Mouse (Mus musculus) heart, postnatal 14 days (tissue): ENCODE measurements around the gene Zfp961. TPM values are rescaled to one million over a fixed set of nuclear protein-coding genes. Genes with fewer than 3 reads are reported as not detected.
"Not testable (repeated sequence)": the region's sequence is repeated elsewhere in the genome, so short reads cannot be mapped to it uniquely, and the experiment has no call there.

ENCODE experiments used
- DNase-seq, 2 experiments: peaks; one replicate each; pipeline ENCODE4 v3.0.0; 2021 to 2022
- intact Hi-C: fragments of 180-260 bp; cut with DNase I; formaldehyde crosslinking; loops from one replicate; pipeline ENCODE4 v1.15.1; 2025
- total RNA-seq, 2 experiments: library from RNA; stranded (reverse); gene quantifications; 2 replicates each; pipeline ENCODE4 v1.2.3; 2021

The Zfp961 gene
- total RNA-seq, 2 experiments from 2014 or later = 8.8 to 8.9 TPM

DNA sequence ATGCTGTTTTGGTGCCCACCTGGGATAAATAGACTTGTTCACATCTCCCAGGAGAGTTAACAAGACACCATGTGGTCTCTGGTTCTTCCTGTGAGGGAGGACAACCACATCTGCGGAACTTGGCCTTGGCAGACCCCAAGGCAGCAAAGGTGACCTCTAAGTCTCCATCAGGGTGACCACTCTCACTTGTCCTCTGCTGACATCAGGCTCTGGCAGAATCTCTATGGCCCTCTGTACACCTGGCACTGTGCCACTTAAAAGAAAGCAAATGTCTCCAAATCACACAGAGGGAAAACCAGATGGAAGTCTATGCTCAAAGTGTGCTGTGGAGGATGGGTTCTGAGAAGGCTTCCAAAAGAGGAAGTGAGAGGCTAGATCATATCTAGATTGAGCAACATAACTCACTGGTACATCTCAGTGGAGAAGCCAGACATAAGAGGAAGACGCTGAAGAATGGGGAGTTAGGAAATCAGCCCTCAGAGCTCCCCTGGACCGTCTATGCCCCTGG is 57.4 kb downstream of the Zfp961 start:
- DNase-seq = peak in 1 of 2 experiments; percentile 15
- intact Hi-C loops = loop anchor here (2.0 kb wide), 1 partner anchor 87 kb away; no protein-coding TSS in a partner anchor

DNA sequence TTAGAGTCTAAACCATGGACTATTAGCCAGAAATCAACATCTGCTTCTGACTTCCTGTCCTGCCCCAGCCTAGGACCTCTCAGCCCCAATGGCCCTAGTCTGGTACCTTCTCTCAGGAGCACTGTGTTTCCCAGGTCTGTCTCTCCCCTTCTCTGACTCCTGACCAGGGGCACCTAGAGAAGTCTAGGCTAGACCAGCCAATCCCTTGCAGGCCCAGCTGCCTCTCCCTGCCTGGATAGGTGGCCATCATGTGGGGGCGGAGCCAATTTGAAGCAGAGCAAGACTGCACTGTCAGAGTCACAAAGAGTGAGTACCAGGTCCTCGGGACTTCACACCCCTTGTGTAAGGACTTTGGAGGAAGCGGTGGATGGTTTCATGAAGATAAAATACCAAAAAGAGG is 58.6 kb downstream of the Zfp961 start, which contains the start of gene Cyp4f18:
Gene Cyp4f18 (minus strand): TSS at position 154 of the 400 bp plus-strand sequence.
- DNase-seq = no peak
- intact Hi-C loops = loop anchor here (2.0 kb wide), 1 partner anchor 85 kb away; no protein-coding TSS in a partner anchor

DNA sequence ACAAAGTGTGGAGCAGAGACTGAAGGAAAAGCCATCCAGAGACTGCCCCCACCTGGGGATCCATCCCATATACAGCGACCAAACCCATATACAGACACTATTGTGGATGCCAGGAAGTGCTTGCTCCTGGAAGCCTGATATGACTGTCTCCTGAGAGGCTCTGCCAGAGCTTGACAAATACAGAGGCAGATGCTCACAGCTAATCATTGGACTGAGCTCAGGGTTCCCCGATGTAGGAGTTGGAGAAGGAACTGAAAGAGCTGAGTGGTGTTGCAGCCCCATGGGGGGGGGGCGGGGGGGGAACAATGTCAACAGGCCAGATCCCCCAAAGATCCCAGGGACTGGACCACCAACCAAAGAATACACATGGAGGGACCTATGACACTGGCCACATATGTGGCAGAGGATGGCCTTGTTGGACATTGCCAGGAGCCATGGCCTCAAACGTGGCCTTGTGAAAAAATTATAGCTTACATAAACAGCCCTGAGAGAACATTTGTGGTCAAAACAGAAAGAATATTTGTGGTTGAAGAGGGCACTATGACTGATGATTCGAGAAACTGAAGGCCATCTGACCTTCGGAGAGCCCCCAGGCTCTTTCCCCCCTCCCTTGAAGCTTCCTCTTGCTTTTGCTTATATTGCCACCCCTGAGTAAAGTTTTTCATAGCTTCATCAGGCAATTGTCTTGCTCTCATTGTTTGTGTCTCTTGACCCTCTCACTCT is 62.8 kb downstream of the Zfp961 start:
- intact Hi-C loops, DNase-seq: not testable (repeated sequence)

DNA sequence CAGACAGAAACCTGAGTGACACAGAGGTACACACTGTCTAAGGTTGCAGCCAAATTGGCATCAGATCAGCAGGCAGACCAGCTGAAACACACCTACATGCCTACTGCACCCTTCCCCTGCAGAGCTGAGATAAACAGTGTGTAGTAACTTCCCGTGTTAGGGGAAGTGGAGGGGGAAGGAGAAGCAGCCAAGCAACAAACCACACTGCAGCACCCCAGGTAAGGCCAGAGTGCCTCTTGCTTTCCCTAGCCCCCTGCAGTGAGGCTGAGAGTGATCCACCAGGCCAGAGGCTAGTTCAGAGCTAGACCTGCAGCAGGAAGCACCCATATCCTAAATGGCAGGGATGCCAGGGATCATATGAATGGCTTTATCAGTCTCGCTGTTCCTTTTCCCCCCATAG is 66.5 kb downstream of the Zfp961 start:
- DNase-seq, intact Hi-C loops: not testable (repeated sequence)

DNA sequence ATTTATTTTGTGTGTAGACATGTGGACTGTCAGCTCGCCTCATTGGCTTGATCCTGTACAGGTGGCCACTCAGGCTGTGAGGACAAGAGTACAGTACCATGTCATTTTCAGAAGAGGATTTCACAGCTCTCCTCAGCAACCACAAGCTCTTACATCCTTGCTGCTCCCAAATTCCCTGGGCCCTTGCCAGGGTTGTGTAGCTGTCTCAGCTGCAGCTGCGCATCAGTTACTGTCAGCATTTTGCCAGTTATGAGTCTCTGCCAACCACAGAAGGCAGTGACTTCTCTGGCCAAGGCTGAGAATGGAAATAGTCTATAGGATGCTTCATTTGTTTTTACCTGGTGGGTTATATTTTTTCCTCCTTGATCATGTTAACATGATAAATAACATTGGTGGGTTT is 67.3 kb downstream of the Zfp961 start:
- intact Hi-C loops = no loop called here
- peak; percentile 14 to 23 for DNase-seq

DNA sequence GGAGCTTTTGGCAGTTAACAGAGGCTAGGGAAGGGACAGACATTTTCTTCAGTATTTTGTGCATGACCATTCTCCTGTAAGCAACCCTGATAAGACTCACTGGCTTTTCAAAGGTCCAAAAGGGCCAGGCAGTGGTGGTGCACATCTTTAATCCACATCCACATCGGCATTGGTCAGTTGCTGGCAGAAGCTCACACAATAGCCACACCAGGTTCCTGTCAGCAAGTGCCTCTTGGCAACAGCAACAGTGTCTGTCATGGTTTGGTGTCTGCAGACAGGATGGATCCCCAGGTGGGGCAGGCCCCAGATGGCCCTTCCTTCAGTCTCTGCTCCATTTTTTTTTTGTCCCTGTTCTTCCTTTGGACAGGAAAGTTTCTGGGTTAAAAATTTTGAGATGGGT is 68.2 kb downstream of the Zfp961 start:
- DNase-seq, intact Hi-C loops: not testable (repeated sequence)

DNA sequence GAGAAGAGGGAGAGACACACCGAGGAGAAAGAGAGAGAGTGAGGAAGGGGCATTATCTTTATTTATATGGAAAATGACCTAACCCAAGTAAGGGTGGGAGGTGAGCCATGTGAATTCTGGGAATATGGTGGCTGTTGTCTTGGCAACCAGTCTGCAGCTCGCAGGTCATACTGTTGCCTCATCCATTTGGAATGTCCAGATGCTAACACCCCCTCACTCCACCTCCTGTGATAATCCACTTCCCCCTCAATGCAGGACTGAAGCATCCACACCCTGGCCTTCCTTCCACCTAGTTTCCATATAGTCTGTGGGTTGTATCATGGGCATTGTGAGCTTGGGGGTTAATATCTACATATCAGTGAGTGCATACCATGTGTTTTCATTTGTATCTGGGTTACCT is 69.0 kb downstream of the Zfp961 start:
- no peak for DNase-seq
- intact Hi-C loops = no loop called here

DNA sequence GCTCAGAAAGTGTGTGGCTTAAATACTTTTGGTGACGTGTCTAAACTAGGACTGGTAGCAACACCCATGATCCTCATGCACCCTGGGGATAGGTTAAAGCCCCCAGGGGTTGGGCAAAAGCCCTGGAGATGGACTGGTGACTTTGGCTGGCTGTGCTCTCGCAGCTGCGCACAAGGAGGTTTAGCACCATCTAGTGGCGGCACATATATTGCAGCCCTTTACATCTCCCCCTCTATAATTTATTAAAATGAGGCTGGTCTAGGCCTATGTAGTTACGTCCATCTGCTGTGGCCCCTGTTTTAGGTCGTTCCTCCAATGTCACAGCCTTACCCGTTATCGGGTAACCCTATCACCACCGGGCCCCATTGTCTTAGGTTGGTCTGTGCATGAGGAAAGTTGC is 74.0 kb downstream of the Zfp961 start:
- peak; percentile 38 to 65 for DNase-seq
- intact Hi-C loops = loop anchor here (1.0 kb wide), 1 partner anchor 8 kb away; no protein-coding TSS in a partner anchor

DNA sequence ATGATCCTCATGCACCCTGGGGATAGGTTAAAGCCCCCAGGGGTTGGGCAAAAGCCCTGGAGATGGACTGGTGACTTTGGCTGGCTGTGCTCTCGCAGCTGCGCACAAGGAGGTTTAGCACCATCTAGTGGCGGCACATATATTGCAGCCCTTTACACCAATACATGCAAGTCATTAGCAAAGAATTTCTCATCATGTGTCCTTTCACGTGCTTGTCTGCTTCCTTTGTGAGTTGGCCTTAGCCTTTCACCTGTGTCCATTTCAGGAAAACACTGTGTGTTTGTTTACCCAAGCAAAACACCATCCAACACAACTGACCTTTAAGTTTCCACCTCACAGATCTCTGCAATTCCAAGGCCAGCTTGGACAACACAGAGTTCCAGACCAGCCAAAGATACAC is 82.1 kb downstream of the Zfp961 start:
- DNase-seq = peak; percentile 42 to 66

DNA sequence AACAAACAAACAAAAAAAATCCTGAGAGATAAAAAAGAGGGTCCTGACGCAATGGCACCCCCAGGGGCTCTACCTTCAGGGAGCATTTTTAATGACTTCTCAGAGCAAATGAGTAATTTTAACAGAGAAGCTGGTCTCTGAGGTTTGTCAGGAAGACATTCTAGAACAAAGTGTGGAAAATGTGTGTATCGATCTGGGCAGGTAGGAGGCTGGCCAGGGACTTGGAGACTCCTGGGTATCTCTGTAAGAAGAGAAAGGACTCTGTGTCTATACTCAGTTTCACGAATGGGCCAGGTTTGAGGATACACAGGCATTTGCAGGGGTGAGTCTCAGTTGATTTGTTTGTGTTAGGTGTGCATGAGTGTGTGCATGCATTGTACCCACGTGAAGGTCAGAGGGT is 90.1 kb downstream of the Zfp961 start, which contains the start of gene Olfr372:
Gene Olfr372 (plus strand): TSS at position 301 of the 400 bp plus-strand sequence.
- intact Hi-C loops, DNase-seq: not testable (repeated sequence)

More for the DNA sequence above, 82.1 kb downstream of the Zfp961 start:
- intact Hi-C loops = loop anchor here (1.0 kb wide), 1 partner anchor 9 kb away; no protein-coding TSS in a partner anchor

DNA sequence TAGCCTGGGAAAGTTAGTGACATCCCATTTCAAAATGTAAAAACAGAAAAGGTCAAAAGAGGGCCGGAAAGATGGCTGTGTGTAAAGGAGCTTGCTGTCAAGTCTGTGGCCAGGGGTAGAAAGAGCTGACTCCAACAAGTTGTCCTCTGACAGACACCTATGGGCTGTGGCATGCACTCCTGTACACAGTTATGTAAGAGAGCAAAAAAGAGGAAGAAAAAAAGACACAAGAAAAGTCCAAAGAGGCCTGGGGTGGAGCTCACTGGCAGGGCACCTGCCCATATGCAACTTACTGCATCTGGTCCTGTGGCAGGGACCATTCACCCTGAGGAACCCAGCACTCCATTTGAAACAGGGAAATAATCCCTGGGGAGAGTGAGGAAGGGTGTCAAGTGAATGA is 91.7 kb downstream of the Zfp961 start:
- no peak for DNase-seq
- intact Hi-C loops = no loop called here

Other genes starting within 250 kb of the Zfp961 start
- gene B3gnt3, start 249.2 kb upstream of the Zfp961 start, total RNA-seq = 10 to 100 TPM in 1 of 2 experiments, 1 to 10 TPM in 1; 9.4 to 11.4 TPM
- 1 to 10 TPM; 1.4 to 5.7 TPM for gene Fcho1, start 225.3 kb upstream of the Zfp961 start, total RNA-seq
- 1 to 10 TPM; 6.4 to 7.2 TPM for gene Zfp709, start 69.0 kb upstream of the Zfp961 start, total RNA-seq
- 1 to 10 TPM; 3.6 to 4.0 TPM for gene Zfp882, start 42.4 kb upstream of the Zfp961 start, total RNA-seq
- 10 to 100 TPM; 25.9 to 29.0 TPM for gene Zfp617, start 42.4 kb upstream of the Zfp961 start, total RNA-seq
- gene Cyp4f18, start 58.6 kb downstream of the Zfp961 start, total RNA-seq = under 1 TPM; 0.38 to 0.56 TPM
- gene Olfr372, start 90.2 kb downstream of the Zfp961 start, total RNA-seq = not detected
- not detected for gene Olfr373, start 132.1 kb downstream of the Zfp961 start, total RNA-seq
- gene Olfr374, start 156.0 kb downstream of the Zfp961 start, total RNA-seq = not detected
- gene Tpm4, start 183.9 kb downstream of the Zfp961 start, total RNA-seq = 100 to 1,000 TPM; 119 to 155 TPM
- 10 to 100 TPM; 28.2 to 28.6 TPM for gene Rab8a, start 210.2 kb downstream of the Zfp961 start, total RNA-seq
- gene Hsh2d, start 238.6 kb downstream of the Zfp961 start, total RNA-seq = under 1 TPM in 1 of 2 experiments, not detected in 1; 0.17 TPM